Mouse (Mus musculus) stomach, postnatal 0 days (tissue): ENCODE results near the gene Drosha. TPM values are rescaled to one million over a fixed set of nuclear protein-coding genes. Genes with fewer than 3 reads are reported as not detected.

Experiments used
- ATAC-seq: fragments of 200-750 bp; cut with Nextera tagmentation; 2 replicates; pipeline ENCODE4 v1.8.0; 2017; ENCODE audit not compliant: low FRiP score, low TSS enrichment
- DNase-seq: peaks from one replicate; pipeline ENCODE4 v3.0.0-alpha.2; 2016; ENCODE audit warnings: low spot score
- H3K27ac ChIP-seq: fragments of 300-500 bp; sonication (generic); replicated peaks from 2 replicates; pipeline ENCODE4 v1.5.1; 2014; ENCODE audit warnings: mild to moderate bottlenecking, control low read depth
- H3K27me3 ChIP-seq: fragments of 300-500 bp; sonication (generic); 2 replicates; pipeline ENCODE4 v1.6.1; 2014; ENCODE audit warnings: low read length; ENCODE audit not compliant: control insufficient read depth, insufficient read depth
- H3K36me3 ChIP-seq: fragments of 300-500 bp; sonication (generic); 2 replicates; pipeline ENCODE4 v1.6.1; 2014; ENCODE audit warnings: low read length, mixed read lengths; ENCODE audit not compliant: control insufficient read depth, insufficient read depth
- H3K4me1 ChIP-seq: fragments of 300-500 bp; sonication (generic); replicated peaks from 2 replicates; pipeline ENCODE4 v1.6.1; 2014; ENCODE audit warnings: antibody characterized with exemption; ENCODE audit not compliant: control insufficient read depth, insufficient read depth
- H3K4me2 ChIP-seq: fragments of 300-500 bp; sonication (generic); replicated peaks from 2 replicates; pipeline ENCODE4 v1.6.1; 2014; ENCODE audit warnings: low read depth, mild to moderate bottlenecking, control low read depth, moderate library complexity
- H3K4me3 ChIP-seq: fragments of 300-500 bp; sonication (generic); 2 replicates; pipeline ENCODE4 v1.5.1; 2014; ENCODE audit warnings: low read depth, low read length, control low read depth
- H3K9ac ChIP-seq: fragments of 300-500 bp; sonication (generic); 2 replicates; pipeline ENCODE4 v1.6.1; 2014; ENCODE audit warnings: mild to moderate bottlenecking, low read length, control low read depth, mixed read lengths
- H3K9me3 ChIP-seq: fragments of 300-500 bp; sonication (generic); 2 replicates; pipeline ENCODE4 v1.6.1; 2016; ENCODE audit warnings: low read length; ENCODE audit not compliant: control insufficient read depth
- CTCF ChIP-seq: IDR thresholded peaks from 2 replicates; pipeline ENCODE4 v1.5.1; 2016; ENCODE audit warnings: antibody characterized with exemption, low read depth, mild to moderate bottlenecking, moderate library complexity
- EP300 ChIP-seq: optimal IDR thresholded peaks from 2 replicates; pipeline ENCODE3; 2016; ENCODE audit warnings: antibody characterized with exemption
- whole genome bisulfite sequencing: fragments of 180-500 bp; shearing (Covaris S2); extraction: QIAGEN DNeasy Blood & Tissue Kit; methylation state at CpG from one replicate; pipeline ENCODE4 v1.1.7; 2014; 5-methylcytosine and 5-hydroxymethylcytosine counted together
- polyA plus RNA-seq: library from polyadenylated mRNA; unstranded; fragments of >200 nt; fragmentation: Nextera tagmentation; extraction: Ambion mirVana; gene quantifications from 2 replicates; pipeline ENCODE4 v1.2.1, GENCODE M21; 2015

Drosha gene
- polyA plus RNA-seq, 1 experiment from 2014 or later, result 8.7 TPM

DNA sequence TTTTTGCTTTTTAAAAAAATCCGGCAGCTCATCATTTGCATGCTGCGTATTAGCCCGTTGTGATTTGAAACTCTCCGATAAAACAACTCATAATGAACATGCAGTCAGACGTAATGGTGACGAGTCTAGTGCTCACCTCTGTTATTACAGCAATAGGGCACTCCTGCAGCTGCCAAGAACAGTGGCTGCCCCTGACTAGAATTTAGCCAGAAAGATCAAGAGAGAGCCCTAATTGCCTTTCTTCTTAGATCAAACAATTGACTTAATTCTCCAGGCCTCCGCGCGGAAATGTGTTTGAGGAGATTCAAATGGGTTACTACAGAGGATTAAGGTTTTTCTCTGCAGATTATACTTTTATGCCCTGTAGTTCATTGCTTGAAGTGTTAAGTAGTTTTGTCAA is 116.5 kb downstream of the Drosha start:
- TF ChIP-seq CTCF, result no peak
- no peak for ATAC-seq
- no peaks in the 10 kb centered on the region for H3K27me3 ChIP-seq

DNA sequence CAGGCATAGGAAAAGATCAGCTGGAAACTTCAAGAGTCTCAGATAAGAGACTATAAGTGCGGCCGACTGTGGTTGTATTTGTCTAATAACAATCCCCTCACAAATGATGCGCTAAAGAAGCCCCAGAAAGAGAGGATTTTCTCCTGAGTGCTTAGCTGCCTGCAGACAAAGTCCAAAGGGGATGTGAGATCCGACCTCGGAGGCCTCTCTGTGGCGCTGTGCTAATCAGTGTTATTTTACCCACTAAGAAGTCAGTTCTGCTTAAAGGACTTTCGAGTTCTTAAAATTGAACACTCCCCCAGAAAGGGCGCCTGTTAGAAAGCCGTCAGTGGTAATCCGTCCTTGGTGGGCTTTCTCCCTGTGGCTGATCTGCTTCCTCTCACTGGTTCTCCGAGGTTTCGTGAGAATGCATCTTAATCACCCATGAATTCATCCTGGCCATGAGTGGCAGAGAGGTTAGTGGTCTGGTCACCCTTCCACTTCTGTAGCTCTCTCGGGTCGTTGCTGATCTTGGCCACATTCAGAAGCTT is 117.1 kb downstream of the Drosha start:
- Histone ChIP-seq H3K9ac (no peak overlapping the region), H3K36me3 (no peaks in the 10 kb centered on the region), H3K4me2 (no peak overlapping the region), H3K27ac (no peak overlapping the region), H3K9me3 (no peaks in the 10 kb centered on the region), H3K4me3 (no peak overlapping the region), H3K27me3 (no peaks in the 10 kb centered on the region), H3K4me1 (no peaks in the 10 kb centered on the region)
- TF ChIP-seq EP300 (no peak), CTCF (no peak)
- 54% methylated on average over 14 of the region's 14 CpGs for WGBS
- DNase-seq, result no peak
- ATAC-seq, result no peak

More for the DNA sequence above, 116.5 kb downstream of the Drosha start:
- no peaks in the 10 kb centered on the region for H3K4me1 ChIP-seq
- no peaks in the 10 kb centered on the region for H3K9me3 ChIP-seq
- H3K9ac ChIP-seq, result no peak overlapping the region
- WGBS, result 73% methylated on average over 9 of the region's 9 CpGs
- H3K4me3 ChIP-seq, result no peak overlapping the region
- H3K4me2 ChIP-seq, result no peak overlapping the region
- no peak for DNase-seq
- no peak overlapping the region for H3K27ac ChIP-seq
- no peaks in the 10 kb centered on the region for H3K36me3 ChIP-seq

GRCm38 (mm10) chr15:12942424-12942823 is 117.8 kb downstream of the Drosha start:
- no peaks in the 10 kb centered on the region for H3K4me1 ChIP-seq

DNA sequence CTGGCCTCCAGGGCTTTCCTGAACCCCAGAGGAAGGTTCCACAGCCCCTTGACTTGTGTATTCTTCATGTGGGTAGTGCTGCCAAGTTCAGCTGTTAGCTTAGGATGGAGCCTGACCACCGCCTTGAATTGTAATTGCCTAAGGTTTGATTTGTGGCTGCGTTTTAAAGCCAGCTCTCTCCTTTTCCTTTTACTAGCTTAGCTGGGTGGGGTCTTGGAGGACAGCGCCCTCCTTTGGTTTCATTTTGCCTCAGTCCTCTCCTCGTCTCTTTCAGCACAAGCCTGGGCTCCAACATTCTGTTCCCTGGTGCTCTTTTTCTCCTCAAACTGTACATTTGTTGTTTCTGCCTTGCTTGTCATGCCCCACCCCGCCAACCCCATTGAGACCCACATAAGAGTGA is 133.4 kb downstream of the Drosha start:
- no peak overlapping the region for H3K4me3 ChIP-seq
- DNase-seq (no peak), ATAC-seq (no peak)
- no peak overlapping the region for H3K4me2 ChIP-seq
- 67% methylated on average over 5 of the region's 5 CpGs for WGBS
- no peaks in the 10 kb centered on the region for H3K9me3 ChIP-seq
- no peak for TF ChIP-seq EP300
- TF ChIP-seq CTCF, result no peak
- H3K27ac ChIP-seq, result no peak overlapping the region
- H3K27me3 ChIP-seq, result no peaks in the 10 kb centered on the region
- no peak overlapping the region for H3K9ac ChIP-seq
- H3K4me1 ChIP-seq, result no peaks in the 10 kb centered on the region
- H3K36me3 ChIP-seq, result no peaks in the 10 kb centered on the region

More at GRCm38 (mm10) chr15:12942424-12942823, 117.8 kb downstream of the Drosha start:
- 80% methylated on average over 4 of the region's 4 CpGs for WGBS
- ATAC-seq (no peak), DNase-seq (no peak)
- Histone ChIP-seq H3K9me3 (no peaks in the 10 kb centered on the region), H3K36me3 (no peaks in the 10 kb centered on the region), H3K27me3 (no peaks in the 10 kb centered on the region), H3K4me3 (no peak overlapping the region), H3K4me2 (no peak overlapping the region), H3K9ac (no peak overlapping the region), H3K27ac (no peak overlapping the region)
- TF ChIP-seq EP300 (no peak), CTCF (no peak)

DNA sequence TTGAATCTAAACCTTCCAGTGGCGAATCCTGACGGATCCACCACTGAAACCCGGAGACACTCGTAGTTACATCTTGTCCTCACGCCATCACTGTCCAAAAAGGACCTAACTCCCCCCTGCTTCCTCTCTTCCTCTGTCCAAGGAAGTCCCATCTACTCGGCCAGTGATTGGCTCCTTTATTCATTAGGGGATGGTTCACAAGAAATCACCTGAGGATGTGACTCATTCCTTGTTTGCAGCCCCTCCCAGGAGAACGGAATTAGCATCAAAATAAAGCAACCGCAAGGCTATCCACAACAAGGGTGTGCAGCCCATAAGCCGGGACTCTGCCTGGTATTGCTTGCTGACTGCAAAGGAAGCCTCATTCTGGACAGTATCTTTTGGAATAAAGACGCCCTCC is 137.6 kb downstream of the Drosha start:
- no peak for TF ChIP-seq CTCF
- no peak for TF ChIP-seq EP300
- ATAC-seq (no peak), DNase-seq (no peak)
- Histone ChIP-seq H3K36me3 (no peaks in the 10 kb centered on the region), H3K4me3 (no peak overlapping the region), H3K4me2 (no peak overlapping the region), H3K27ac (no peak overlapping the region), H3K27me3 (no peaks in the 10 kb centered on the region), H3K4me1 (no peaks in the 10 kb centered on the region), H3K9ac (no peak overlapping the region), H3K9me3 (no peaks in the 10 kb centered on the region)
- WGBS, result 83% methylated on average over 10 of the region's 10 CpGs

- Histone ChIP-seq H3K4me3 (no peak overlapping the region), H3K27ac (no peak overlapping the region), H3K36me3 (no peaks in the 10 kb centered on the region), H3K9me3 (no peaks in the 10 kb centered on the region), H3K27me3 (no peaks in the 10 kb centered on the region), H3K4me1 (no peaks in the 10 kb centered on the region), H3K4me2 (no peak overlapping the region), H3K9ac (no peak overlapping the region)
- ATAC-seq (no peak), DNase-seq (no peak)
- WGBS, result 73% methylated on average over 5 of the region's 5 CpGs
- TF ChIP-seq CTCF, result no peak
- TF ChIP-seq EP300, result no peak
Observed at GRCm38 (mm10) chr15:12965209-12965608, 140.6 kb downstream of the Drosha start.
